Mouse (Mus musculus) common myeloid progenitor, adult 5-6 weeks (primary cell): ENCODE data around the gene Wfdc12. TPM values are rescaled to one million over a fixed set of nuclear protein-coding genes. Genes with fewer than 3 reads are reported as not detected.
A peak's percentile ranks its signal among the peaks of the same experiment; 100 is the strongest.

Experiments used
- ATAC-seq: replicated peaks from 2 replicates; pipeline ENCODE4 v1.8.0; 2016; ENCODE audit warnings: low read depth, mild to moderate bottlenecking, moderate TSS enrichment, inconsistent platforms; ENCODE audit not compliant: poor library complexity, severe bottlenecking
- total RNA-seq: library from RNA; stranded (forward); fragments of 200-1000, 187-1606 nt; gene quantifications from 2 replicates; pipeline ENCODE4 v1.2.3, GENCODE M21; 2017

Wfdc12 gene
- total RNA-seq, 1 experiment from 2014 or later = not detected

DNA sequence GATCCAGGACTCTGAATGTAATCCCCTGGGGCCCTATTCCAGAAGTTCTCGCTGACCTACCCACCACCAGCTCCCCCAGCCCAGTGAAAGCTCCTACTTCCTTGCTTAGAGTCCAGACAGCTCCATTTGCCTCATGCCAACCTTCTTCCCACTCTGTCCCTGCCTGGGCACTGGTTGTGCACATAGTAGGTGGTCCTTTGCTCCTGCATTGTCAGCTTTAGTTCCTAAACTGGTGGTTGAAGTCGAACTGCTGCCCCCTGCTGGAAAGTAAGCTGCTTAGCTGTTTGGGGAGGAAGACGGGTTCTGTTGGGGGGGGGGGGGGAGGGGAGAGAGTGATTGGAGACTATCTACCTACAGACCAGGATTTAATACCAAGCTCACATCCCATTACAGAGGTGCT lies 10.3 kb downstream of the Wfdc12 start:
- no peak for ATAC-seq

GRCm38 (mm10) chr2:164177831-164178230 lies 12.6 kb downstream of the Wfdc12 start:
- no peak for ATAC-seq

DNA sequence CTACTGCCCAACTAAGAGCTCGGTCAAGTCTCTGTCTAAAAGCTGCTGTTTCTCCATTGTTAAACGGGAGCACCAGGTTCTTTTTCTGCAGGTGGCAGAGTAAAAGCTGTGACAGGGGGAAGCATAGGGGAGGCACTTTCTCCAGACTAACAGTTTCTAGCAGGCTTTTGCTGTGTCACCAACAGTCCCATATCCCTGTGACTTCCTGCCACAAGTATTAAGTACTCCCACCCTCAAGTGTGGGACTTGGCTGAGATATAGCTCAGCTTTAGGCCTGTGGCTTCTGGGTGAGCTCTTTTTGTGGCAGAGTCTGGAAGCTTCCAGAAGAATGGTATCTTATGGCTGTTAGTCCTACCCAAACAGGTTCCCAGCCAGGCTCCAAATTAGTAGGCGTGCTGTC lies 14.6 kb downstream of the Wfdc12 start:
- ATAC-seq = peak; percentile 77

DNA sequence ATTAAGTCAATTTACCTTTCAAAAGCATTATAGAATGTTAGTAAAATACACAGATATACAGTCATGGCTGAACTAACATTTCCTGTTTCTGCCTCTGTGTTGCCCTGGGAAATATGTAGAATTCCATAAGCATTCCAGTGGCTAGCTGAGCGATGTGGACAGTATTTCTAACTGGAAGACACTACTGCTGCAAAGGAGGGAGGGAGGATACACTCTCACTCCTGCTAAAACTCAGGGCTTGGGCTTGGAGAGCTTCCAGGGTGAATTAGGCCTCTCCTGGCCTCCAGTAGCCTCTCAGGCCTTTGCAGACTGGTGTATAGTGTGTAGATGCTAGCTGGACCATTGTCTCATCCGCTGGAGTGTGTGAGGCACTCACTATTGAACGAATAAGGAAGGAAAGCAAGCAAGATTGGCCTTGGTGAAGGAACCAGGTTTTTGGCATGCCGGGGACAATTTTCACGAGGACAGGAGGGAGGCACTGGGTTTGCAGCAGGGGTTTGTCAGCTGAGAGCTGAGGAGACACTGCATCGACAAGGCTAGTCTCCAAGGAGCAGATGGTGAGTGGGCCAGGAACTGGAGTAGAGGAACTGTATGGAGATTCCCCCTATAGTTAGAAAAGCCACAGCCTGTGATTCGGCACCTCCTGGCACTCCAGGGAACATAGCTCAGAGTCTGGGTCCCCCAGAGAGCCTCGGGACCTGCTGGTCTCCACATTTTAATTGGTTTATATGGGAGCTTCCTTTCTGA lies 15.6 kb downstream of the Wfdc12 start:
- ATAC-seq = no peak

- ATAC-seq = peak; percentile 61
Observed at GRCm38 (mm10) chr2:164173394-164173793, 17.0 kb downstream of the Wfdc12 start.

DNA sequence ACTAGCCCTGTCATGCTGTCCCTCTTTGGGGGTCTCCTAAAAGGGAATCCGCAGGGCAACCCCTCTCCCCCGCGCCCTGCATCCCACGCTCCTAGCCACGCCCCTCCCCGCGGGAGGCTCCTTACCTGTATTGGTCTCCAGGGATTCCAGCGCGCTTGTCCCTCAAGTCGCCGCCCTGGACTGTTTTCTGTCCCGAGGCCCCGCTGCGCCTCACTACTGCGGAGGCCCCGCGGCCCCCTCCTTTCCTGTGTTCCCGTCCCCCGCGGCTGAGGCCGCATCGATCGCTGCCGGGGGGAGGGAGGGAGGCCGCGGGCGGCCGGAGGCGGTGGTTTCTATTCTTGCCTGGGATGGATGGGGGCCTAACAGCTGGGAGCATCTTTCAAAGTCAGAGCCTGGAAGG lies 19.5 kb downstream of the Wfdc12 start, which contains the start of gene Kcns1:
Gene Kcns1 (minus strand): TSS at position 212 of the 400 bp plus-strand sequence.
- ATAC-seq = no peak

GRCm38 (mm10) chr2:164170326-164170725 lies 20.1 kb downstream of the Wfdc12 start:
- no peak for ATAC-seq

DNA sequence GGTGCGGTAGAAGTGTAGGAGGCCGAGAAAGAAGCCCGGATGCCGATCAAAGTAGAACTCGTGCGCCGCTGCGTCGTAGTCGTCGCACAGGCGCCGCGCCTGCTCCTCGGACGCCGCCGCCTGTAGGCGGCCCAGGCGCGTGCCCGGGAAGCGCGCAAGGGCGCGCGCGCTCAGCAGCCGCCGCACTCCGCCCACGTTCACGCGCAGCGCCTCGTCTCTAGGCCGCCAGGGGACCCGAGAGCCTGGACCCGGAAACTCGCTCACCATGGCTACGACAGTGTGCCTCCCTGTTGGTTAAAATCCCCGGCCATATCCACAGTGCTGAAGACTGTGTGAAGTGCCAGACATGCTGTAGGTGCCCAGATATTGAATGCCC lies 21.8 kb downstream of the Wfdc12 start:
- ATAC-seq = peak; percentile 39

DNA sequence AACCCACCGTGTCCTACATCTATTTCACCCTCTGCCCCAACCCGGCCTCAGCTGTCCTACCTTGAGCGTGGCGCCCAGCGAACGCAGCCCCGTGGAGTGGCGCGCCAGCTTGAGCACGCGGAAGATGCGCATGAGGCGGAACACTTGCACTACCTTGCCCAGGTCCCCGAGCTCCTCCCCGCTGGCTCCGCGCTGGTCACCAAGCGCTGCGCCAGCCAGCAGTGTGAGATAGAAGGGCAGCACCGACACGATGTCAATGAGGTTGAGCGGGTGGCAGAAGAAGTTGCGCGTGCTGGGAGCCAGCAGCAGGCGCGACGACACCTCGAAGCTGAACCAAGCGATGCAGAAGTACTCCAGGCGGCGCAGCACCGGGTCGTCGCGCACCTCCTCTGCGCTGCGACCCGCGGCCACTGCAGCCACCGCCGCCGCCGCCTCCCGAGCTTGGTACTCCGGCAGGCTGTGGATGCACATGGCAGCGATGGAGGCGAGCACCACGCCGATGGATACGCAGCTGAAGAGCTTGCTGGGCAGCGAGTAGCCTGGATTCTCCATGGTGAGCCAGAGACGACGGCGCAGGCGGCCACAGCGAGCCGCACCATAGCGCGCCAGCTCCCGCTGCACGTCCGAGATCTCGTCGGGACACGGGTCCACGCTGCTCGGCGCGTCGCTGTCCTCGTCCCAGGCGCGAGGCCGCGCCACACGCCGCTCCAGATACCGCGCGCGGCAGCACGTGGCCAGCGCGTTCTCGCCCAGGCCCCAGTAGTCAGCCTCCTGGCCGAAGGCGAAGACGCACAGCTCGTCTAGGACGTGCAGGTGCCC lies 22.4 kb downstream of the Wfdc12 start:
- ATAC-seq = peak; percentile 19

GRCm38 (mm10) chr2:164164941-164165340 lies 25.5 kb downstream of the Wfdc12 start:
- no peak for ATAC-seq

DNA sequence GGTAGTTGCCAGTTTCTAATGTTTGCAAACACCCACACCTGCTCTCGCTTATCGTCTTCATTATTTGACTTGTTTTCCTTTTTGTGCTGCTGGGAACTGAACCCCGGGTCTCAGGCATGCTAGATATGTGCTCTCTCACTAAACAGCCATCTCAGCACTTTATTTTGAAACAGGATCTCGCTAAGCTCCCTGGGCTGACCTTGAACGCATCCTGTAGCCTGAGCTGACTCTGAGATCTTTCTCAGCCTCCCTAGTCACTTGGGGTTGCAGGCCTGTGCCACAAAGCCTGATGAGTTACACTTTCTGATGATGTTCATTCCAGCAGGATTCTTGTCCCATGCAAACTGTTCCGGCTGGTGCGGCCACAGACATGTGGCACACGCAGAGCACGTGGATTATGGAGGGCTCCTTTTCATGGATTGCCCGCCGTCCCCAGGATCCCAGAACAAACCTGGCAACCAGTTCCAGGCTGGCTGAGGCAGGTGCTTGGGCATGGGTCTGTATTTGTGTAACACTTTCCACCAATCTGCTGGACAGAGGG lies 28.8 kb downstream of the Wfdc12 start:
- ATAC-seq = no peak

- no peak for ATAC-seq
Observed at GRCm38 (mm10) chr2:164158838-164159237, 31.6 kb downstream of the Wfdc12 start.

GRCm38 (mm10) chr2:164156158-164156557 lies 34.2 kb downstream of the Wfdc12 start:
- ATAC-seq = no peak

GRCm38 (mm10) chr2:164154007-164154406 lies 36.4 kb downstream of the Wfdc12 start:
- no peak for ATAC-seq

GRCm38 (mm10) chr2:164152341-164152740 lies 38.1 kb downstream of the Wfdc12 start:
- no peak for ATAC-seq

DNA sequence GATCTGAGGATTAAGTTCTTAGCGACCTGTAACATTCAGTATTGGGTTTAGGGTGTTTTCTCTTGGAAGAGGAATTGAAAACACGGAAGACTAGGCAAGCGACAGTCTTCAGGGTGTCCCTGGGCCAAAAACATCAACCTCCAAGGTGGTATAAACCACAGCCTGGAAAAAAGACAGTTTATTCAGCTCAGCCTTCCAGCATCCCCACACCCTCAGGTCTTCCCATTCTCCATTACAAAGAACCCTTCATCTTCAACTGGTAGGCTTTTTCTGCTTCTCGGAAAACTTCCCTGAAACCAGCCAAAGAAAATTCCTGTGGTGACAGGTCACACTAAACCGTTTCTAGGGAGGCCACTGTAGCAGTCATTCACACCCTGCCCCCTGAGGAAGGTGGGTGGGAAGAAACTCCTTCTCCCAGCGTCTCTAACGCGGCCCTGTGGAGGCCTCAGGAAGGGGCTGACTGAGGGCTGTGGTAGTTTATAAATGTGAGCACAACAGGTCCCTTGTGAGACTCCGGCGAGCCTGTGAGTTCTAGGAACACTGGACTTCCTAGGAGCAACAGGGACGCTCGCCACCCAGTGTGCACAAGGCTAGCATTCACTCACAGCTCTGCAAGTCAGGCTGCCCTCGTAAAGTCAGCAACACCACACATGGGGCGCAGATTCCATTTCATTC lies 40.2 kb downstream of the Wfdc12 start:
- no peak for ATAC-seq

DNA sequence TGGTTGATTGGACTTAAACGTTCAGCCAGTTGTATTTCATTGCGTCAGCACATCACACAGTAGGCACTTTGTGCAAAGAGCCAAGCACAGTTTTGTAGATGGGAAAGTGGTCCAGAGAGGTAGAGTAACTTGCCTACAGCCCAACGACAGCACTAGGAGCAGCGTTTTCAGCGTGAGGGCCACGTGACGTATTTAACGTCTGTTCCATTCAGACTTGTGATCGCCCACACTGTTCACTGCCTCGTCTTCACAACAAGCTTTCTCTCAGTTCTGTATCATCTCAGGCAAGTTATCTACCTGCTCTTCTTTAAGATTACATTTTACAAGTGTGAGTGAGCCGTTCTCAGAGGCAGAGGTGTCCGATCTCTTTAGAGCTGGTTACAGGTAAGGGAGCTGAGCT lies 43.9 kb downstream of the Wfdc12 start:
- ATAC-seq = no peak

DNA sequence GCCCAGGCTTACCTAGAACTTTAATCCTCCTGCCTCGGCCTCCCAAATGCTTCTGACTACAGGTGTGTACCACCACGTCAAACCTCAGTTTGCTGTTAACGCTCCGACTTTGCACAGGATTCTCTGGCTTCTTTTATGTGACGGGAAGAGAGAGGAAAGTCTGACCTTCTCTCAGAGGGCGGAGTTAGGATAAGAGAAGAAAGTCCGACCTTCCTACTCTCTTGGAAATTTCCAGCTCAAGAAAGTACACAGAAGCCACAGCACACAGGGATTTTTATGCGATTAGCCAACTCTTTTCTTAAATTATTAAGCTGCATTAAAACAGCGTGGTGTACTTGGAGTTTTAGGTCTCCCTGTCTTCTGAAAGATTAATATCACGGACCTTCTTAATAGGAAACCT lies 45.9 kb downstream of the Wfdc12 start:
- ATAC-seq = no peak

- no peak for ATAC-seq
Observed at GRCm38 (mm10) chr2:164144025-164144424, 46.4 kb downstream of the Wfdc12 start.

GRCm38 (mm10) chr2:164142021-164142420 lies 48.4 kb downstream of the Wfdc12 start:
- no peak for ATAC-seq
